Mouse (Mus musculus): Measurements from ENCODE around the gene Tgfbr3. TPM values are rescaled to one million over a fixed set of nuclear protein-coding genes. Genes with fewer than 3 reads are reported as not detected.
"Not testable (repeated sequence)": the region's sequence is repeated elsewhere in the genome, so short reads cannot be mapped to it uniquely, and the experiment has no call there.

Gene Tgfbr3
- total RNA-seq, 4 experiments from 2014 or later, result 217 to 303 (median 276) TPM

DNA sequence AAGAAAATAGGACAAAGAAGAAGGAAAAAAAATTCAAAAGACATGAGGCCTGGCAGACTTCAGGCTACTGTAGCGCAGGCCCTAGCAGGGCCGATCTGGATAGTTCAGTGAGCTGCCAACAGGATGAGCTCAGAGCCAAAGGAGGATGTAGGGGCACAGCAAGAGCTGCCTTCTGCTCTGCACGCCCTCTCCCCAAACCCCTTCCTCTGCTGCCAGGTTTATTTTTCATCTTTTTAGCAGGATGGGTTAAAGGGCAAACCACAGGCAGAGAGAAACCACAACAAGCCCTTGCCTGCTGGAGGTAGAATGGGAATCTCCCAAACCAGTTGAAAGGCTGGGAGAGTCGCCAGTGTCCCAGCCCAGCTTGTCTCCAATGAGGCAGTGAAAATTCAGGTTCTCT, 10.2 kb downstream of the Tgfbr3 start:
- no peak for DNase-seq

DNA sequence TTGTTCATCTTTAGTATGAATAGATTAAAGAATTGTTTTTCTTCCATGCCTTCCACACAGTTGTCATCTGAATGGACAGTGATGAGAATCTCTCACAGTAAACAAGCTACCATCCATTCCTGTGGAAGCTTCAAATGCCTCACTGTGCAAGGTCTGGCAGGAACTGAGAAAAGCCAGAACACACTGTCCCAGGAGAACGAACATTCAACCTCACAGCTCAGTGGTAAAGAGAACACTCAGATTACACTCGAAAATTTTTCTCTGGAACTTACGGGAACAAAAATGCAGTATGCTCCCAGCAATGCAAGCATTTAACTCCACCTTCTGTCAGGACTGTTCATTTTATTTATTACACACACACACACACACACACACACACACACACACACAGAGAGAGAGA, 13.2 kb downstream of the Tgfbr3 start:
- no peak for DNase-seq

DNA sequence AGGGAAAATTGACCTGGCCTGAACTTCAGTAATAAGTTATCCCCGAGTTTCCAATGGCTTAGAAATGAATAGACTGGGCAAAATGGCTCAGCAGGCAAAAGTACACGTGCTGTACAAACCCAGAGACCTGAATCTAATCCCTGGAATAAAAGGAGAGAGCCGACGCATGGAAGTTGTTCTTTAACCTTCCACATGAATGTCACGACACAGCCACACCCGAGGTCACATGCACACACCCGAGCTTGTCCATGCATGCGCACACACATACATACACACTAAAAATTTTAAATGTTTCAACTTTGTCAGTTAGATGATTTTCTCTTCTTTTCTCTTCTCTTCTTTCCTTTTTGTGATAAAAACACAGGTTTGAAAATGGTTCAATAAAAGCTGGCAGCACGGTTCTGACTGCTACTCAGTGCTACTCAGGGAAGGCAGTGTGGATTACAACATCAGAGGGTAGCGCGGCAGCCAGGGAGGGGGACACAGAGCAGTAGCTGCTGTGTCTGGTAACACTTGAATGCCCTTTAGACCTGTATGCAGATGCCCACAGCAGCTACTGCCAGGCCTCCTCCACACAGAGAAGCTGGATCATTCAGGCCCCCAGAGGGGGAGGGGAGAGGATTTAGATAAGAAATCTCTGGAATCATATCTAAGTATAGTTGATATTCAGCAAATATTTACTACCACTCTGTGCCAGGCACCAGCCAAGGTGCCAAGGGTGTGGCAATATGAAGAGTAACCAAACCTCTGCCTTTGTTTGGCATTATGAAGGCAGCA, 17.0 kb downstream of the Tgfbr3 start:
- no peak for DNase-seq

DNA sequence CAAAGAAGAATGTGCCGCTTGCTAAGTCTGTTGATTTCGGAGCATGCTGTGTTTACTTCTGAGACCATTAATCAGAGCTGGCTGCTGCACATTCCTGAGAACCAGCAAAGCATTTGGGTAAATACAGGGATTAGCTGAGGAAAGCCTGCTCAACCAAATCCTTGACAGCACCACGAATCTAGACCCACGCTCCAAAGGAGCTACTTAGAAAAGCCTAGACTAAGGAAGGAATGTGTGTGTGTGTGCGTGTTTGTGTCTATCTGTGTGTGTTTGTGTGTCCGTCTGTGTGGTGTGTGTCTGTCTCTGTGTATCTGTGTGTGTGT, 20.5 kb downstream of the Tgfbr3 start:
- no peak for DNase-seq

DNA sequence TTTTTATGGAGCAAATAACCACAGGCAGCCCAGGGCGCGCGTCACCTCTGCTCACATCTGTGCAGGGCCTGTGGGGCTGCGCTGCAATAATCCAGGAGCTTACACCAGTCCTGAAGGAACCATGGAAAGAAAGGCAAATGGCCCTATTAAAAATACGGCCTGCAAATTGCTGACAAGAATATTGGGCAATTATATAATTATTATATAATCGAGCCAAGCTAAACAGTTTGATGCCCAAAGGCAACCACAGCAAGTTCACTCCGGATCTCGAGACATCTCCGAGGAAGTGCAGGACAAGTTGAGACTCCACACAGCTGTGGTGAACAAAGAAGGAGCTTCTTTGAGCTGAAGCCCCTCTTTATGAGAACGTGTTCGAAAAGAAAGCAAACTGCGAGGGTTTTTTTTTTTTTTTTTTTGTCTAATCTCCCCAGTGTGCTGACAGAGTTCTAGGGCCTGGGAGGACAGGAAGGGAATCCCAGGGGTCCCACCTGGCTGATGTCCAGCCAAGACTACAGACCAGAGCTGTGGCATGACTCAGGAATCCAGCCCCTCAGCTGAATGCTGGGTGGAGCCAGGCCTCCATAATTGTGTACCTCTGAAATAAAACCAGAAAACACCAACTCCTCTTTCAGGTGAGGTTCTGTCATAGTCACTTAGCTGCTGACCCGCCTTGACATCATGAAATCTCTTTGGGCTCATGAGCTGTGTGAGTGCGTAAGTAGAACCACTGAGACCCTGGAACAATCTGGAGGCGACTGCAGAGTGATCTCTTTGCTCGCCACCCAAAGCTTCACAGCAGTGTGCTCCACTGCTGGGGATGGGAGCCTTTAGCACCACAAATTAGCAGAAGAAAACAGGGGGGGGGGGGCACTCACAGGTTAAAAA, 21.1 kb downstream of the Tgfbr3 start:
- no peak for DNase-seq

DNA sequence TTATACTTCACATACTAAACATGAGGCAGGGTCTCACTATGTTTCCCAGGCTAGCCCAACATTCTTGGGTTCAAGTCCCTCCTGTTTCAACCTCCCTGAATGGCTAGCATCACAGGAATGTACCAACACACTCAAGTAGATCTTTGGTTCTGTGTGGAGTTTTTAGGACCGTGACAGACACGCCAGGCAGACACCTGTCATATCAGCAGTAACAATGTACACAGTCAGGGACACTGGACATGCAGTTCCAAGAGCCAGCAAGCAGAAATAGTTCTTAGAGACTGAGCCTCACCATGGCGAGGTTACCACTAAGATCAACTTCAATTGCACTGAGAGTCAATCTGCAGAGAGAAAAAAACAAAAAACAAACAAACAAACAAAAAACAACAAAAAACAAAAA, 22.9 kb downstream of the Tgfbr3 start:
- no peak for DNase-seq

DNA sequence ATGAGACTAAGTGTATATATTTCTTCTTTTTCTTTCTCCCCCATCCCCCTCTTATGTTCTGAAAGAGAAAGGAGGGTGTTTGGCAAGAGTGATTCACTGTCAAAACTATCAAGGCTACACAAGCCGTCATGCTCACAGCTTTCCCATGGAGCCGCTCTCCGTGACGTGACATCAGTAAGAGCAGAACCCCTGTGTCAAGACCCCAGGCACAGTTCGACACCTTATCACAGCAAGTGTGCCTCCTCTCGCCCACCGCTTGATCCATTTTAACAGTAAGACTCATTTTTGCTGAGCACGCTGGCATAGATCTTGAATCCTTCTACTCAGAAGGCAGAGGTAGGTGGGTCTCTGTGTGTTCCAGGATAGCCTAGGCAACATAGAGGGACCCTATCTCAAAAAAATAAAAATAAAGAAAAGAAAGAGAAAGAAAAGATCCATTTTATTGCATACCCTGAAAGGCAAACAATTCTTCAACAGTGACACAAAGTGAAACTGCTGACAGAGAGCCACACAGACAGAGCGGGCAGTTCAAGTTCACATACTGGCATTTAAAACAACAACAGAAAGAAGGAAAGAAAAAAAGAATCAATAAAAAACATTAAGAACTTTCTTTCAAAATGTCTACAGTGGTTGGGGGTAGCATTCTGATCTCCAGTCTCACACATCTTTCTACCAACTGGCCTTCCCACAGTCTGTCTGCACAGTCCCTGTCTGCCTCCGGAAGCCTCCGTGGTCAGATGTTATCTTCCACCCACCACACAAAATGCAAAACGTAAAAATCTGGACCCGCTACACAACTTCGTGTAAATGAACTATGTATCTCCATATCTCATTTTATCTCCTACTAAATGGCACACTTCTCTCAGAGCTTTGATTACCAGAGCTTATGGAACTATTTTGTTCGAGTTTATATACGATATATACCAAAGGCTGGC, 24.7 kb downstream of the Tgfbr3 start:
- DNase-seq, result peak; percentile 61

DNA sequence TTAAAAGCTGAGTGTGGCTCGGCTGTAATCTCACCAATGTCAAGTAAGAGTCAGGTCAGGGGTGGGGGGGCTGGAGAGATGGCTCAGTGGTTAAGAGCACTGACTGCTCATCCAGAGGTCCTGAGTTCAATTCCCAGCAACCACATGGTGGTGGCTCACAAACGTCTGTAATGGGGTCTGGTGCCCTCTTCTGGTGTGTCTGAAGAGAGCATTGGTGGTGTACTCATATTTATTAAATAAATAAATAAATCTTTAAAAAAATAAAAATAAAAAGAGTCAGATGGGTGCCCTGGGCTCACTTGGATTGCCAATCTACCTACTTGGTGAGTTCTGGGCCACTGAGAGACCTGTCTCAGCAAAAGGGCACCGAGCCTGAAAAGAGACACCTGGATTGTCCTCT, 25.6 kb downstream of the Tgfbr3 start:
- DNase-seq, result no peak

DNA sequence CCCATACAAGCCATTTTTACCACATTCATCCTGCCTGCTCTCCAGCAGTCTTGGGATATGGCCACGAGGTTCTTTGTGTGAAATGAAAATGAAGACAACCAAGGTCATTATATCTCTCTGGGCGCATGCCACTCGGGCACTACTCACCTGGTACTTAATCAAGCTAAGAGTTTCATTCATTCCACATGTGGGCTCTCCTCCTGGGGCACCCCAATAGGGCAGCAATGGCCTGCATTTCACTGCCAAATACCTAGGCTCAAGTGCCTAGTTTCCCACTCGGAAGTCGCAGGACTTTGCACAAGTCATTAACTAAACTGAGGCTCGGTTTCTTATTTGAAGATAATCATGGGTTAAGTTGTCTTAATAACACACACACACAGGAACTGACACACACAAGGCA, 27.5 kb downstream of the Tgfbr3 start:
- DNase-seq, result no peak

DNA sequence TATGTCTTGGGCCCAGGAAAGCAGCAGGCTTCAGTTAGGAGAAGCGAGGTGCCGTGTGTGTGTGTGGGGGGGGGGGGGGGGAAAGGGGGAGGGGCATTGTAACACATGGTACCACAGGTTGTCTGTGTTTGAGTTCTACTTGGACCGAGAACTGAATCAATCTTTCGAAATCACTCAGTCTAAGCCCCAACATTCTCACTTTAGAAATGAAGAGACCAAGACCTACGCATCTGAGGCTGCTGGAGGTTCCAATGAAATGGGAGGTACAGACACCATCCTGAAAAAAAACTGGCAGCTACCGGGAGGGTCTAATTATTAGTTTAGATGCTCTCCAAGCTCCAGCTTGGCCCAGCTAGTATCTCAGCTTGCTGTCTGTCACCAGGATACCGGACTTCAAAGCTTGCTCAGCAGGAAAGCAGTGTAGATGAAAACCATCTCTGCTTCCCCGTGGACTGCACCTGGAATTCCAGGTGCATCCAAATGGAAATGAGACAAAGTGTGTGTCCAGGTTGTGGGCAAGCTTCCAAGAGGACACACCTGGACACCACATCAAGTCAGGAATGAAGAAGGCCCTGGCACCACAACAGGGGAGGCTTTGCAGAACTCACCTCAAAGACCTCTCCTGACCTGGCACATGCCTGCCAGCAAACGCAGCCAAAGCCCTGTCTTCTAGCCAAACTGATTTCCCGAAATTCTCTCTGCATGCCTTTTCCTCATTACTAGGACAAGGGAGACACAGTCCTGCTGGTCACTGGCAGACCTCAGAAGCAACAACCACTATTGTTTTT, 28.5 kb downstream of the Tgfbr3 start:
- no peak for DNase-seq

DNA sequence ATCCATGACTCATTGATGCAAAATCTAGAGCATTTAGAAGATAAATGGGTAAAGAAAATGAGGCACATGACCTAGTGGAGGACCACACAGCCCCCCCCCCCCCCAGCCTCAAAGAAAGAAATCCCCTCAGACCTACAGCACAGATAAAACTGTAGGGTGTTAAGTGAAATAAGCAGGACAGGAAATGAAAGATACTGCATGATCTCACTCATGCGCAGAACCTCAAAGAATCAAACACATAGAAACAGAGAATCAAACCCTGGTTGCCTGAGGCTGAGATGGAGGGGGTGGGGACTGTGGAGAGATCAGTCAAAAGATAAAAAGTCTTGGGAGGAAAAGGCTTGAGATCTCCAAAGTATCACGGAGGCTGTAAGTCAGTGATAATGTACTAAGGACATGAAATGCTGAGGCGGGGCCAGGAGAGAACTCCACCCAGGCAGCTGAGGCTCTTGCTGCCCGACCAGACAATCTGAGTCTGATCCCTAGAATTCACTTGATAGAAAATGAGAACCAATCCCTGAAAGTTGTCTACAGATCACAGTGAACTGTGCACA, 29.9 kb downstream of the Tgfbr3 start:
- no peak for DNase-seq

DNA sequence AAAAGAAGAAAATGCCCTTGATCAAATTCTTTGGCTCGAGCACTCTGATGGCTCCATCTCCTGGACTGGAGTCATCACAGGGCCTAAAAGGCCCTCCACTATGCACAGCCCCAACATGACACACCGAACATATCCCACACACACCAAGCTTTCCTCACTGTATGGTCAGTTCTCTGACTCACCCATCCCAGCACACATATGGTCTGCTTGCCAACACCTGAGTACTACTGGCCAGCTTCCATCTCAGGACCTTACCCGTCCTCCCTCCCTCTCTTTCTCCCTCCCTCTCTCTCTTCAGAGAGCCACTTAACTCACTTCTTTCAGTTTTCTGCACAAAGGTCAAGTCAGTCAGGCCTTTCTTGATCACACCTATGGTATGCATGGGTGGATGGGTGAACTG, 36.0 kb downstream of the Tgfbr3 start:
- no peak for DNase-seq

DNA sequence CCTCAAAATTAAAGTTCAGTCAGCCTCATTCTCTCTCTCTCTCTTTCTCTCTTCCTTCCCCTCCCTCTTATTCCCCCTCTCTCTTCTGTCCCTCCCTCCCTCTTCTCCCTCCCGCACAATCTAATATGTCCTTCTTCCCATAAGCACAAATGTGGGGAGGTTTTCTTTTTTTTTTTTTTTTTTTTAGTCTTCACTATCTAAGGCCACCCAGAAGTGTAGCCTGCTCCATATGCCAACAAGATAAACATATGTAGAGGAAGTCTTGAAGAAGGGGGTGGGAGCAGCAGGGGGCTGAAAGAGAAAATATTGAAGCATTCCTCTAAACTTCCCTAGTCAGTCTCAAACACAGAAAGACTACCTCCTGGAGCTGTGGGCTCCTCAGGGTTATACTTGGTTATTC, 37.0 kb downstream of the Tgfbr3 start:
- no peak for DNase-seq

DNA sequence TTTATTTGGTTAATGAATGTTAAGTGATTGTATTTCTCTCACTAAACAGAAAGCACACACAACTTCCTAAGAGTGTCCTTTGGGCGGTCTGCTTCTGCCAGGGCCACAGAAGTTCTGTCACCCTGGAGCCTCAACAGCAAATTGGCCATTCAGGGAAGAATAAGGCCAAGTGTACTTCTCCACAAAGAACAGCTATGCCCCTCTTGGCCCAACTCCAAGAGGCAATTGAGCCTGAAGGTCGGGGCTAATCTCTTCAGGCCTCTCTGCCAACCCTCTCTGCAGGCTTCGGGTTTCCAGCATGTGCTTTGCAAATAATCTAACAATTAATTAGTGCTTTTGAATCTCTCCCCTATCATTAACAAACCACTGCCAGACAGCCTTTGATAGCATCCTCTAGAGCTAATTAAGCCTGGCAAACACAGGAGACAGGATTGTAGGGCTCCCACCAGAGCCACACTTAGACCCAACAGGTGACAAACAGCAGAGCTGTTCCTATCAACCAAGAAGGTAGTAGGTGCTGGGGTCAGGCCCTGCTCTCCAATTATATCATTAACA, 37.6 kb downstream of the Tgfbr3 start:
- peak; percentile 67 for DNase-seq

DNA sequence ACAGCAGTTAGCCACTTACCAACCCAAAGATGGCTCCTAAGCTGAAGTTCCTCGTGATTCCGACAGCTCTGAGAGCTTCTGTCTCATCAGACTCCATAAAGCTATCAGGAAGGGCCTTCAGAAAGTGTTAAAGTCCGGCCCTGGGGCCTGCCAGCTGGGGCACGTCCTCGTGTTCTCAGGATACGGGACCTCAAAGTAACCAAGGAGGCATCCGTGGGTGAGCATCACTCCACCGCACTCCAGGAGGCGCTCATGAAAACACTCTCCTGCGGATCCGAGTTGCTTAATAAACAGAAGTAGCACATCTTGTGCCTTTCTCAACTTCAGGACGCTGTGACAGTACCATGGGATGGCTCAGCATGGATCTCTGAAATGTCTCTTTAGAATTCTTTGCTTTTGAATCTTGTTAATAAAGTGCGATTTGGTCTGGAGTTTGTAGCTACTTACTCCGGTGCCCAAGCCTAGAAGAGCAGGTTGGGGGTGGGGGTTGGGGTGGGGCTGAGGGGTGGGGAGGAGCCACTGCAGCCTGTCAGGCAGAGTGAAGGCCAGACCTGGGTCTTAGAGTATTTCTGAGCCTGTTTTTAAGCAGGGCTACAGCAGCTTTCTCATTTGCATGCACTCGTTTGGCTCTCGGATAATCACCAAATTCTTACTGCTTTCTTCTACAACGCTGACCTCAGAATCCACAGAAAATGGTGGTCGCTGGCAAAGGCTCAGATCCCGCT, 38.7 kb downstream of the Tgfbr3 start:
- no peak for DNase-seq

DNA sequence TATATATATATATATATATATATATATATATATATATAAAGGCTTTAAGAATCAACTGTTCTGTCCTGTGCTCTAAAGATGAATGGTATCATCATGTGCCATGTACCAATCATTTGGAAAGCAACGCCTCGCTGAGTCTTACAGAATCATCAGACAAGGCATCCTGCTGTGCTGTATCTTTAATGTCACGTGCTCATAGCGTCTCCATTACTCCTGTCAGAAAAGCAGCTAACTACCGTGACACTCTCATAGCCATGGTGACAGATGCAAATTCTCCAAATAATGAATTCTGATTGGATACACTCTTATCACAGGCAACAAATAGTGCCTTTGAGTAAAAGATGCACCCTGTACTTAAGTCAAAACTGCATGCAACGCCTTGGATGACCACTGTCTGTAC, 40.7 kb downstream of the Tgfbr3 start:
- DNase-seq, result no peak

DNA sequence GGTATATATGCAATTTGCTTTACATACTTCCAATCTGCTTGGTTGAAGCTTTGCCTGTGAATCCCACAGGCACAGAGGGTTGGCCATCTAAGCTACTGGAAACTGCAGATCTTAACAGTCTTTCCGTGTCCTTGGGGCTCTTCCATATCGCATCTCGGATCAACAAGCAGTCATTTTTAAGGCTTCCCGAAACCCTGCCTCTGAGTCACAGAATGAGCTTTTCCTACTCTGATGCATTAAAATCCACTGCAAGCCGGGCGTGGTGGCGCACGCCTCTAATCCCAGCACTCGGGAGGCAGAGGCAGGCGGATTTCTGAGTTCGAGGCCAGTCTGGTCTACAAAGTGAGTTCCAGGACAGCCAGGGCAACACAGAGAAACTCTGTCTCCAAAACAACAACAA, 41.1 kb downstream of the Tgfbr3 start:
- DNase-seq, result not testable (repeated sequence)

DNA sequence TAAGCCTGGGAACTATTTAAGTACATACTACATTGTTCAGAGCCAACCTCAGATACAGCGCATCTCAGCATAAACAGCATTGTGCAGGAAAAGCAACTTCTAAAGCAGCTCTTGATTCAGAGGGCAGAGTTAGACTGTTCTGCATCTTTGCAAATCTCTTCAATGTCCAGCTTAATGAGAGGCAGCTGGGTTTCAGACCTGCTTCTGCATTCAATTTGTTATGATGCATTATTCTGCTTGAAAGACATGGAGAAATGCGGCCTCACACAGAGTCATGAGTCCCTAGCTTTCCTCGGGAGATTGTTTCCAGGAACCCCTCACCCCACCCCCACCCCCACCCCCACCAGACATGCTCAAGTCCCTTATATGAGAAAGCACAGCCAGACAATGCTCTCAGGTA, 41.6 kb downstream of the Tgfbr3 start:
- DNase-seq, result no peak

DNA sequence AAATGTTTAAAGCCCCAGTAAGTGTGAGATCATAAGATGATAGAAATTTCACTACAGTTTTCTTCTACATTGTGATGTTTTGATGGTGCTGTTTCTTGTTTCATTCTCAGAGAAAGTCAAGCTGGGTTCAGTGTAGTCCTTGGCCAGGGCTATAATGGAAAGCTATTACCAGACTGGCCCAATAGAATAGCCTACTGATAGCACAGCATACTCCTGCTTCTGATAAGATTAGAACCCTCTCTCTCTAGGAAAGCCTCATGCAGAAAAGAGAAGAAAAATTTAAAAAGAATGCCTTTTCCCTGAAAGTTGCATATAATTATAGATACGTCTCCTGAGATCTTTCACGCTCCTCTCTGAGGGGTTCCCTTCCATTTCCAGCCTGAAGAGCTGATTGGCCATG, 46.0 kb downstream of the Tgfbr3 start:
- no peak for DNase-seq

DNA sequence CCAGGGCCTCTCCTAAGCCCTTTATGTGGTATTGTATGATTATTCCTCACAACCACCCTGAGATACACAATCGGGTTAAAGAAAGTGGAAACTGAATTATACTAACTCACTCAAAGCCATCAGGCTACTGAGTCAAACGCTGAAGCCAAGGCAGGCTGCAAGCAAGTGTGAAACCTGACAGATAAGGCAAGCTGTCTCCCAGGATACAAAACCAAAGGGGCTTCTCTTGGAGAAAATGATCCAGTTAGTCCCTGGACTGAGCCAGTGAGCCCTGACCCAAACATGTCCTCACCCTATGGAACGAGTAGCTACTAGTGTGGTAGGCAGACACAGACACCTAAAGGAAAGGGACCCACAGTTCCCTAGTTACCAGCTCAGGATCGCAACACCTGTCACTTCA, 46.4 kb downstream of the Tgfbr3 start:
- no peak for DNase-seq

DNA sequence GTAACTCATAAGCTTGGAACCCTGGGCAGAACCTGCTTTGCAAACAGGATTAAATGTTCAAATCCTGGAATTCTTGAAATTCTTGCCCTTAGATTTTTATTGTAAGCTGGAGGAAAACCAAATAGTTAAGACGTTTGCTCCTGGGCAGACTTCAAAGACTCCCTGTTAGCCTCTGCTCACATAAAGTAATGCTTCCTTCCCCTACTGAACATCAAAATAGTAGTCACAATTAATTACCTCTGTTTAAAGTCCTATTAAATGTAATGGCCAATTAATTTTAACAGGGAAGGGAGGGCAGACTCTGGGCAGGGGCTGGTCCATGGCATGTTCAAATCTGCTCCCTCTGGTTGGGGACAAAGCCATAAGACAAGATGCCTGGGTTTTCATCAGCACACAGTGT, 49.2 kb downstream of the Tgfbr3 start:
- DNase-seq, result no peak

Measured in adrenal gland, adult 8-10 months (tissue).